Mouse (Mus musculus) liver, embryonic 14.5 days (tissue): ENCODE measurements around the gene Phtf2. TPM values are rescaled to one million over a fixed set of nuclear protein-coding genes. Genes with fewer than 3 reads are reported as not detected.
"Not testable (repeated sequence)": the region's sequence is repeated elsewhere in the genome, so short reads cannot be mapped to it uniquely, and the experiment has no call there.

Source experiments
- ATAC-seq: fragments of 200-750 bp; cut with Nextera tagmentation; 2 replicates; pipeline ENCODE4 v1.8.0; 2017; ENCODE audit warnings: moderate number of reproducible peaks, mild to moderate bottlenecking, moderate library complexity; ENCODE audit not compliant: insufficient read depth
- DNase-seq, 3 experiments: peaks; one replicate each; pipeline ENCODE4 v3.0.0-alpha.2; 2012 to 2013; ENCODE audit warnings: low read depth in 3 of 3, low spot score in 3 of 3
- H3K27ac ChIP-seq: fragments of 300-500 bp; sonication (generic); 2 replicates; pipeline ENCODE4 v1.5.1; 2014; ENCODE audit warnings: moderate library complexity, mild to moderate bottlenecking, control low read depth, inconsistent platforms
- H3K27me3 ChIP-seq: fragments of 300-500 bp; sonication (generic); 2 replicates; pipeline ENCODE4 v1.6.1; 2014; ENCODE audit warnings: mild to moderate bottlenecking, low read length, moderate library complexity; ENCODE audit not compliant: control insufficient read depth, insufficient read depth
- H3K36me3 ChIP-seq: fragments of 300-500 bp; sonication (generic); replicated peaks from 2 replicates; pipeline ENCODE4 v1.6.1; 2014; ENCODE audit warnings: low read depth; ENCODE audit not compliant: control insufficient read depth, insufficient read depth
- H3K4me1 ChIP-seq, 2 experiments: fragments of 200-500 bp in 1 of 2; fragments of 300-500 bp in 1 of 2; sonication (generic) in 1 of 2; replicated peaks; 2 replicates each; pipeline ENCODE4 v1.6.1; 2012 to 2014; ENCODE audit warnings: antibody characterized with exemption in 1 of 2, inconsistent platforms in 1 of 2, low read length in 1 of 2; ENCODE audit not compliant: control insufficient read depth in 2 of 2, insufficient read depth in 2 of 2
- H3K4me2 ChIP-seq: fragments of 300-500 bp; sonication (generic); 2 replicates; pipeline ENCODE4 v1.6.1; 2014; ENCODE audit warnings: low read depth, mild to moderate bottlenecking, control low read depth, moderate library complexity
- H3K4me3 ChIP-seq, 2 experiments: fragments of 200-500 bp in 1 of 2; fragments of 300-500 bp in 1 of 2; sonication (generic) in 1 of 2; 2 replicates each; pipeline ENCODE4 v1.5.1; 2012 to 2014; ENCODE audit warnings: low read depth in 2 of 2, low read length in 2 of 2, mild to moderate bottlenecking in 2 of 2, control low read depth in 1 of 2, inconsistent platforms in 1 of 2, moderate library complexity in 1 of 2; ENCODE audit not compliant: insufficient read depth in 1 of 2
- H3K9ac ChIP-seq: fragments of 300-500 bp; sonication (generic); replicated peaks from 2 replicates; pipeline ENCODE4 v1.6.1; 2014; ENCODE audit warnings: mild to moderate bottlenecking, control low read depth, moderate library complexity
- H3K9me3 ChIP-seq: fragments of 300-500 bp; sonication (generic); 2 replicates; pipeline ENCODE4 v1.6.1; 2016; ENCODE audit warnings: low read length, mixed read lengths; ENCODE audit not compliant: control insufficient read depth
- CTCF ChIP-seq: IDR thresholded peaks from 2 replicates; pipeline ENCODE4 v1.5.1; 2016; ENCODE audit warnings: antibody characterized with exemption, low read depth, control low read depth
- EP300 ChIP-seq: IDR thresholded peaks from 2 replicates; pipeline ENCODE4 v1.6.1; 2016; ENCODE audit warnings: antibody characterized with exemption, low read depth
- WGBS: fragments of 180-500 bp; shearing (Covaris S2); extraction: QIAGEN DNeasy Blood & Tissue Kit; methylation state at CpG from one replicate; pipeline ENCODE4 v1.1.7; 2014; ENCODE audit not compliant: insufficient replicate concordance; 5-methylcytosine and 5-hydroxymethylcytosine counted together
- polyA plus RNA-seq, 2 experiments: library from polyadenylated mRNA; depleted of rRNA in 1 of 2; stranded (reverse) in 1 of 2; unstranded in 1 of 2; fragments of >200 nt; fragmentation: Nextera tagmentation in 1 of 2; extraction: Ambion mirVana in 1 of 2; gene quantifications; 2 replicates each; pipeline versions ENCODE4 v1.2.1 to v1.2.3; 2012 to 2014

The Phtf2 gene
- polyA plus RNA-seq, 2 experiments: 2.9 to 5.5 TPM

- TF ChIP-seq EP300 (no peak; the same call in 1 of the 2 replicates), CTCF (no peak)
- Histone ChIP-seq H3K4me2 (0 out of 2 replicates have a peak overlapping the region, but pooled peaks have one; percentile 15), H3K9me3 (no peaks in the 10 kb centered on the region), H3K27ac (no peak overlapping the region), H3K36me3 (no peaks in the 10 kb centered on the region; the same call in none of the 2 replicates), H3K9ac (no peak overlapping the region), H3K27me3 (no peaks in the 10 kb centered on the region), H3K4me1 (peaks cover 4 to 9% of the 10 kb centered on the region in 2 experiments; a peak in 3 of 4 replicates), H3K4me3 (no peak overlapping the region)
- 53% methylated on average over 8 of the region's 8 CpGs for WGBS
- DNase-seq (no peak), ATAC-seq (peak; percentile 78)
Measured at GRCm38 (mm10) chr5:20778274-20778984, 103.5 kb downstream of the Phtf2 start.

DNA sequence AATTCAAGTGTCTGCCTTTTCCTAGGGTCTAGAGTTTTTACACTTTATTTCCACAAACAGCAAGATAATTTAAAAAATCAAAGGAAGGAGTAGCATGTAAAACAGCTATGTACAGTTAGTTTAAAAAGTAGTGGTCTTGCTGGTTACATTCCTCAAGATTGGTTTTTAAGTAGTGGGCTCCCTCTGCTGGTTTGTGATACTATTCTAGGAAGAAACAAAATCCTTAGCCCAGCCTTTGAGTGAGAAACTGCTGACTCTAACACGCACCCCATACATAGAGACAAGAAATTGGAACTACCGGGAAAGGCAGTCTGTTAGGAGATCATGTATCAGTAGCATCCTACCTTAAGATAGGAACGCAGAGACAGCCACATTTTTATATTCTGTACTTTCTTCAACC is 108.6 kb downstream of the Phtf2 start:
- no peaks in the 10 kb centered on the region for H3K9me3 ChIP-seq
- TF ChIP-seq EP300 (no peak), CTCF (no peak)
- H3K4me2 ChIP-seq: no peak overlapping the region
- H3K27me3 ChIP-seq: no peaks in the 10 kb centered on the region
- ATAC-seq: no peak
- DNase-seq: no peak
- WGBS: 66% methylated on average over 3 of the region's 3 CpGs
- H3K36me3 ChIP-seq: no peaks in the 10 kb centered on the region
- peaks cover under 1 to 3% of the 10 kb centered on the region in 2 experiments; a peak in 3 of 4 replicates for H3K4me1 ChIP-seq
- no peak overlapping the region for H3K27ac ChIP-seq
- no peak overlapping the region for H3K4me3 ChIP-seq
- no peak overlapping the region for H3K9ac ChIP-seq

DNA sequence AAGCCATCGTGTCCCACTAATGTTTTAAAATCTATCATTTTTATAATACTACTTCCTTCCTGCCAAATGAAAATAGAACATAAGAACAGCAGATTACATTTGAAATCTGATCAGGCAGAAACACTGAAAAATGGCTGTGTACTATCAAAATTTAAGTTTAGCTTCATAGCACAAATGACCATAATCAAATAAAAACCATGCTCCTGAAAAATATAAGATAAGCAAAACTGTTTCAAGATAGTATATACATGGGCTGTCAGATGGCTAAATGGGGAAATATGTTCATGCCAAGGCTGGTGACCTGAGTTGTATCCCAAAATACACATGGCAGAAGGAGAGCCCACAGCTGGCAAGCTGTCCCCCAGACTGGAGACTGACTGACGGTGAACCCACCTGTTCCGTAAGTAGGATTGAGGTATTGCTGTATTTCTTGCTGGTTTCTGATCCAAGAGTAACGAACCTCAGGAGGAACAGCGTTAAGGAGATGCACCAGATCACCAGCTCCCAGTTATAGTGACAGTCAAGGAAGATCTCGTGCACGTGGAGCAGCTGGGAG is 116.5 kb downstream of the Phtf2 start:
- ATAC-seq: no peak

DNA sequence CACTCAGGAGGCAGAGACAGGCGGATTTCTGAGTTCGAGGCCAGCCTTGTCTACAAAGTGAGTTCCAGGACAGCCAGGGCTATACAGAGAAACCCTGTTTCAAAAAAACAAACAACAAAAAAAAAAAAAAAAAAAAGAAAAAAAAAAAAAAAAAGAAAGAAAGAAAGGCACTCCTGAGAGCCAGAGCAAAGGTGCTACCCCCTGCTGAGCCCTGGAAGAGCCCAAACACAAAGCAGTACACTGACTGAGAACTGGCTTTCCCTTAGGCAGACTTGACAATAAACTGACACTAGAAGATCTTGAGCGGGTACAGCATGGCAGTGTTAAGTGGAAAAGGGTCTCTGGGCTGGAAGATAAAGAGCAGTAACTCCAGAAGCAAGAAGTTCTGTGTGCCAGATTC is 119.5 kb downstream of the Phtf2 start:
- H3K9ac ChIP-seq, DNase-seq, H3K4me2 ChIP-seq, ATAC-seq, H3K36me3 ChIP-seq, H3K27ac ChIP-seq, H3K4me3 ChIP-seq, H3K9me3 ChIP-seq, H3K4me1 ChIP-seq, H3K27me3 ChIP-seq: not testable (repeated sequence)
- 76% methylated on average over 3 of the region's 3 CpGs for whole genome bisulfite sequencing

More for the DNA sequence above, 116.5 kb downstream of the Phtf2 start:
- Histone ChIP-seq H3K4me2 (no peak overlapping the region), H3K36me3 (no peaks in the 10 kb centered on the region; the same call in 1 of the 2 replicates), H3K27me3 (no peaks in the 10 kb centered on the region), H3K4me3 (no peak overlapping the region), H3K9ac (no peak overlapping the region), H3K4me1 (no peaks in the 10 kb centered on the region), H3K27ac (no peak overlapping the region), H3K9me3 (no peaks in the 10 kb centered on the region)
- DNase-seq: no peak
- no peak for TF ChIP-seq EP300
- no peak for TF ChIP-seq CTCF
- 85% methylated on average over 7 of the region's 7 CpGs for WGBS

GRCm38 (mm10) chr5:20760368-20761162 is 121.4 kb downstream of the Phtf2 start:
- TF ChIP-seq CTCF: no peak
- no peak for TF ChIP-seq EP300
- no peaks in the 10 kb centered on the region; the same call in 1 of the 2 replicates for H3K36me3 ChIP-seq

More at GRCm38 (mm10) chr5:20760368-20761162, 121.4 kb downstream of the Phtf2 start:
- Histone ChIP-seq H3K27me3 (no peaks in the 10 kb centered on the region), H3K9ac (no peak overlapping the region), H3K4me3 (no peak overlapping the region), H3K27ac (no peak overlapping the region), H3K4me2 (no peak overlapping the region), H3K9me3 (no peaks in the 10 kb centered on the region), H3K4me1 (no peaks in the 10 kb centered on the region)
- no peak for DNase-seq
- ATAC-seq: no peak
- 83% methylated on average over 12 of the region's 12 CpGs for WGBS
